Comparison of ENCODE assay signal across 9 mouse cellular contexts in the genomic region with DNA sequence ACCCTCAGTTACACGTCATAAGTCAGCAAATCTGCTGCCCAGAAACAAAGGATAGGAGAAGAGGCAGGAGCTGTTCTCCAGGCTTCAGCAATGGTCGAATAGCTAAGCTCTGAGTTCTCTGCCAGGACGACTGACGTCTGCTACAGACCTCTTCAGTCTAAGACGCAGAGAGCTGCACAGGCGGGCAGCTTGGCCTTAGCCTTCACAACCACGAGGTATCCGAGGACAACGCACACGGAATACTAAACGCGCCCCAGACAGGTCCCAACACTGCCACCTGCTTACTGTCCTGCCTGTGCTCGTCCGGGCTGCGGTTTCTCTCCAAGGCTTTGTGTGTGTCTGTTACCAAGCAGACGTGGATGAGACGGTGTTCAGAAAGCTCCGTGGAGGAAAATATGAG. TPM values are rescaled to one million over a fixed set of nuclear protein-coding genes. Genes with fewer than 3 reads are reported as not detected.
DNase-seq lines count a peak whose midpoint lies in the region; ATAC-seq and TF ChIP-seq lines count a peak whose summit lies in the region.
"Had no signal": no experiment of that assay in that cellular context is flagged by ENCODE, and none has a peak within 500 bp of the region (broad histone marks: within the 10 kb centered on the region; RNA-seq: fewer than 3 reads in every experiment).

No protein-coding gene starts in this region.

- no peaks in the 10 kb centered on the region for H3K27me3 ChIP-seq in neural tube, embryonic 11.5 days (ENCODE audit: control insufficient read depth, insufficient read depth, low read length)
- H3K27me3 ChIP-seq in hindbrain, embryonic 10.5 days (ENCODE audit: insufficient read depth, poor library complexity, severe bottlenecking), result no peaks in the 10 kb centered on the region
- H3K27me3 ChIP-seq in limb, embryonic 12.5 days, result no peaks in the 10 kb centered on the region
- H3K27me3 ChIP-seq in stomach, postnatal 0 days (ENCODE audit: control insufficient read depth, insufficient read depth, low read length), result no peaks in the 10 kb centered on the region

- H3K4me1 ChIP-seq in neural tube, embryonic 11.5 days (ENCODE audit: control insufficient read depth, insufficient read depth, low read length), result 0 out of 2 replicates have a peak, but pooled peaks cover 3% of the 10 kb centered on the region
- H3K4me1 ChIP-seq in hindbrain, embryonic 10.5 days (replicated peaks), result peaks cover 23% of the 10 kb centered on the region
- no peaks in the 10 kb centered on the region for H3K4me1 ChIP-seq in limb, embryonic 12.5 days (replicated peaks)
- H3K4me1 ChIP-seq in stomach, postnatal 0 days (replicated peaks; ENCODE audit: control insufficient read depth, insufficient read depth), result no peaks in the 10 kb centered on the region

- TF ChIP-seq EP300 in stomach, postnatal 0 days (optimal IDR thresholded peaks at IDR 0.05), result no peak

- H3K4me2 ChIP-seq in neural tube, embryonic 11.5 days (ENCODE audit: low read depth), result no peak overlapping the region
- no peak overlapping the region for H3K4me2 ChIP-seq in limb, embryonic 12.5 days
- no peak overlapping the region for H3K4me2 ChIP-seq in stomach, postnatal 0 days (replicated peaks; ENCODE audit: low read depth)

- no peak overlapping the region; the same call in 1 of the 2 replicates for H3K27ac ChIP-seq in neural tube, embryonic 11.5 days (ENCODE audit: low read depth, low read length)
- H3K27ac ChIP-seq in hindbrain, embryonic 10.5 days, result peak overlapping the region; percentile 62
- peak overlapping the region; percentile 41 for H3K27ac ChIP-seq in limb, embryonic 12.5 days
- H3K27ac ChIP-seq in stomach, postnatal 0 days (replicated peaks), result 0 out of 2 replicates have a peak overlapping the region, but pooled peaks have one; percentile 24

- no peak for TF ChIP-seq CTCF in stomach, postnatal 0 days (IDR thresholded peaks at IDR 0.05; ENCODE audit: low read depth)

- peak; percentile 45 for DNase-seq in neural tube, embryonic 11.5 days (ENCODE audit: low spot score)
- DNase-seq in neural tube, embryonic 10.5 days (ENCODE audit: extremely low spot score, low spot score), result no peak
- DNase-seq in hindbrain, embryonic 10.5 days (ENCODE audit: low spot score), result no peak
- no peak for DNase-seq in stomach, postnatal 0 days (ENCODE audit: low spot score)
- no peak for DNase-seq in heart, postnatal 4 days
- no peak for DNase-seq in spleen, adult 18-20 months

- H3K36me3 ChIP-seq in neural tube, embryonic 11.5 days (ENCODE audit: control insufficient read depth, insufficient read depth, low read length), result no peaks in the 10 kb centered on the region
- no peaks in the 10 kb centered on the region for H3K36me3 ChIP-seq in hindbrain, embryonic 10.5 days
- no peaks in the 10 kb centered on the region for H3K36me3 ChIP-seq in limb, embryonic 12.5 days
- no peaks in the 10 kb centered on the region for H3K36me3 ChIP-seq in stomach, postnatal 0 days (ENCODE audit: control insufficient read depth, insufficient read depth, low read length)

- H3K9ac ChIP-seq in neural tube, embryonic 11.5 days (ENCODE audit: low read length), result 0 out of 2 replicates have a peak overlapping the region, but pooled peaks have one; percentile 1
- no peak overlapping the region for H3K9ac ChIP-seq in limb, embryonic 12.5 days (replicated peaks)
- no peak overlapping the region for H3K9ac ChIP-seq in stomach, postnatal 0 days (ENCODE audit: low read length)

- no peaks in the 10 kb centered on the region for H3K9me3 ChIP-seq in neural tube, embryonic 11.5 days (ENCODE audit: control insufficient read depth, low read length)
- no peaks in the 10 kb centered on the region for H3K9me3 ChIP-seq in hindbrain, embryonic 10.5 days
- no peaks in the 10 kb centered on the region for H3K9me3 ChIP-seq in limb, embryonic 12.5 days
- no peaks in the 10 kb centered on the region for H3K9me3 ChIP-seq in stomach, postnatal 0 days (ENCODE audit: control insufficient read depth, low read length)

- 65% methylated on average over 18 of the region's 18 CpGs for WGBS in neural tube, embryonic 11.5 days
- 63% methylated on average over 18 of the region's 18 CpGs for WGBS in hindbrain, embryonic 10.5 days
- 62% methylated on average over 18 of the region's 18 CpGs for WGBS in limb, embryonic 12.5 days
- 49% methylated on average over 18 of the region's 18 CpGs for WGBS in stomach, postnatal 0 days

- ATAC-seq in neural tube, embryonic 11.5 days (ENCODE audit: insufficient read depth, low FRiP score, low TSS enrichment), result peak; percentile 73; the same call in 1 of the 2 replicates
- no peak for ATAC-seq in limb, embryonic 12.5 days (ENCODE audit: insufficient number of reproducible peaks, insufficient read depth, low FRiP score, low TSS enrichment, low read depth)
- no peak for ATAC-seq in stomach, postnatal 0 days (ENCODE audit: low FRiP score, low TSS enrichment)
- no peak for ATAC-seq in CD4-positive, CD25-positive, alpha-beta regulatory T cell, adult 4 months

- no peak overlapping the region for H3K4me3 ChIP-seq in neural tube, embryonic 11.5 days (ENCODE audit: low read depth, low read length)
- H3K4me3 ChIP-seq in hindbrain, embryonic 10.5 days, result no peak overlapping the region
- H3K4me3 ChIP-seq in limb, embryonic 12.5 days (replicated peaks), result no peak overlapping the region
- H3K4me3 ChIP-seq in stomach, postnatal 0 days (ENCODE audit: low read depth, low read length), result no peak overlapping the region
- H3K4me3 ChIP-seq: erythroblast, embryonic 14.5 days had no signal

RNA-seq across cellular contexts. Expression of gene Kifc3, which starts 26.8 kb away (rescaled TPM):
- polyA plus RNA-seq in neural tube, embryonic 11.5 days (2014; fragmentation: Nextera tagmentation; extraction: Ambion mirVana), result 6.3 and 7.4 TPM in 2 replicates
- 6.5 and 9.1 TPM in 2 replicates for polyA plus RNA-seq in hindbrain, embryonic 10.5 days (2016; fragmentation: Nextera tagmentation; extraction: Ambion mirVana)
- polyA plus RNA-seq in limb, embryonic 12.5 days (2016; fragmentation: Nextera tagmentation; extraction: Ambion mirVana), result 16.4 and 16.5 TPM in 2 replicates
- 14.1 and 14.2 TPM in 2 replicates for polyA plus RNA-seq in stomach, postnatal 0 days (2015; fragmentation: Nextera tagmentation; extraction: Ambion mirVana)
- polyA plus RNA-seq in CD4-positive, CD25-positive, alpha-beta regulatory T cell, adult 4 months (2017; shearing (Covaris generic)), result not detected
- 10 to 100 TPM; 61.4 to 63.9 TPM for total RNA-seq in heart, postnatal 4 days (2021)
